Mouse (Mus musculus) testis, postnatal 10 days (tissue): Measurements from ENCODE around the gene Psma4.

ENCODE experiments used
- DNase-seq: peaks from one replicate; pipeline ENCODE4 v3.0.0; 2021; ENCODE audit warnings: low spot score

Psma4 gene

DNA sequence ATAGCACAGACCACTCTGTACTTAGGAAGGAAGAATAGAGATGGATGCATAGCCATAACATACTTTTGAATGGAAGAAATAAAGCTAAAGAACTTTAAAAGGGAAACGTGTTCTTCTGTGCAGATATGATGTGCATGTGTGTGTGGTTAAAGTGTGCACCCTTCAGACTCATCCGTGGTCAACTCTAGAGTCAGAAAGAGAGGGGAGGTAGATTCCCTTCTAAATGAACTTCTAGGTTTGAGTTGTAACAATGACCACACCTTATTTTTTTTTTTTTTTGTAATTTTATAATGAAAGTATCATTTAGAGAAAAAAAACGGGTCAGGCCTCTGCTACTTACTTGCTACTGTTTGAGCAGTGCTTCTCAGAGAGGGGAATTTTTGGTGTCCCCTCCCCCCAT, 39.8 kb downstream of the Psma4 start:
- DNase-seq = no peak

DNA sequence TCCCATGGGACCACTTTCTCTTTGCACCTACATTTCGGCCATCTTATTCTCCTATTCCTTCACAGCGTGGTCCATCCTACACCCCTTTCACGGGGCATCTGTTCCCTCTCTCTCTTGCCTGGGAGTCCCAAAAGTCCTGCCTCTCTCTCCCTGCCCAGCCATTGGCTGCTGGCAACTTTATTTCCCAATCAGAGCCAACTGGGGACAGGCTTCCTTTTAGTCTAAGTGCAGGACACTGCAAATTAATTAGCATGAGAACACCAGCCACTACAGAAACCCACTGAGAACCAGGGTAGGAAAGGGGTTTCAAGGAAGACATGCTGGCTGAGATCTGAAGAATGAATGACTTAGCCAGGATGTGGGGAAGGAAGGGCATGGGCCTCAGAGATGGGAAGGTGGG, 43.8 kb downstream of the Psma4 start:
- DNase-seq = no peak

DNA sequence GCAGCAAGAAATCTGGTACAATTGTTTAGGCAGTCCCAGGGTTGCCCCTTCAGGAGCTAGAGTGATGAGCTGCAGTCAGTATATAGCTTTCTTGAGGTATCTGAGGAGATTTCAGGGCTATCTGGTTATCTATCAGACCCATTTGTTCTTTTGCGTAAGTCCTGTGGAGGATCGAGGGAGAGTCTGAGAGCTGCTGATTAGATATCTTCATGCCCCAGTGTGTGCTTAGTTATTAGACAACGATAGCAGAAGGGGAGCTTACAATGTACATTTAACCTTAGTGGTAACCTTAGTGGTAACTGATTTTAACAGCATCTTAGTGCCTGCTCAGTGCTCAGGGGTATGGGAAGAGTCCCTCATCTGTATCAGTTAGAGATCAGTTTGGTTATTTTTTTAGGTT, 45.1 kb downstream of the Psma4 start:
- DNase-seq = no peak

DNA sequence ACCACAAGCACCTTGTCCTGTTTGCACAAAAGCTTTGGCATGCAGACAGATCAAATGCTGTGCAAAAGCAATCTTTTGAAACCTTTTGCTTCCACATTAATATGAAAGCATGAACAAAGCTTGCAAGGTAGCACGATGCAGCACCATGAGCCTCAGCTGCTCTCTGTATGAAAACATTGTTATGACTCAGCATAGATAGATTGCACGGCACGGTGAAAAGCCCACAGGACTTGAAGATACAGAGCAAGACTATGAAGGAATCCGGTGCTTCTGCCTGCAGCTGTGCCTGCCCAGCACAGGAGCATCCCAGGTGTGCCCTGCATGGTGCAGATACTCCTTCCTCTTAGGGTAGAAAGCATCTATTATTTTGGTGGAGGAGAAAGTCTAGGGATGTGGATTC, 53.0 kb downstream of the Psma4 start:
- no peak for DNase-seq
